8 mouse cellular contexts compared by ENCODE assay signal in the genomic region with DNA sequence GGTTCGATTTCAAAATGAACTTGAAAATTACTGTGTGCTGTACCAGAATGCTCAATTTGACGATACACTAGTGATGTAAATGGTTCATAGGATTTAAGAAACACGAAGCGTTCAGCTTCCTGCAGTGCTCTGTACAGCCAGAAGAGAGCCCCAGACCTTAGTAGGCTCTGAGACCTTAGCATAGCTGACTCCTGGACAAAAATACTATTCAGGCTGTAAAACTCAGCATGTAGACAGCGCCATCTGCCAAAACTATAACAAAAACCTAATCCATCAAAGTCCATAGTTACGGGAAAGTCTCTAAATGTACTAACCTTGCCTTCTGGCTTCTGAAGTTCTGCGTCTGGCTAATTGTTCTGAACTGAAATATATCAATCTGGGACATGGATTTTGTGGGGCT. TPM values are rescaled to one million over a fixed set of nuclear protein-coding genes. Genes with fewer than 3 reads are reported as not detected.
DNase-seq lines count a peak whose midpoint lies in the region; ATAC-seq lines count a peak whose summit lies in the region.

No protein-coding gene starts in this region.

- peak; percentile 30 for DNase-seq in adrenal gland, postnatal 10 days
- DNase-seq in adrenal gland, adult 8-10 months = no peak
- DNase-seq in ES-CJ7 (ENCODE audit: low read depth, low spot score) = peak; percentile 79
- DNase-seq in embryo, embryonic 11 days = peak; percentile 68
- DNase-seq in kidney, postnatal 10 days = peak; percentile 47
- peak; percentile 45 for DNase-seq in telencephalon, adult 2 months (ENCODE audit: low read depth, low spot score)

- WGBS in heart, embryonic 15.5 days = 25% methylated on average over 7 of the region's 7 CpGs

- peak overlapping the region; percentile 79; the same call in 1 of the 2 replicates for H3K9ac ChIP-seq in heart, embryonic 15.5 days

- no peaks in the 10 kb centered on the region for H3K27me3 ChIP-seq in heart, embryonic 15.5 days
- no peaks in the 10 kb centered on the region for H3K27me3 ChIP-seq in megakaryocyte, embryonic 14.5 days (replicated peaks)

- H3K4me3 ChIP-seq in heart, embryonic 15.5 days = peak overlapping the region; percentile 98
- H3K4me3 ChIP-seq in megakaryocyte, embryonic 14.5 days (replicated peaks) = peak overlapping the region; percentile 95

- H3K36me3 ChIP-seq in heart, embryonic 15.5 days = 0 out of 2 replicates have a peak, but pooled peaks cover 3% of the 10 kb centered on the region
- peaks cover 15% of the 10 kb centered on the region for H3K36me3 ChIP-seq in megakaryocyte, embryonic 14.5 days (replicated peaks; ENCODE audit: low read length)

- H3K9me3 ChIP-seq in heart, embryonic 15.5 days (replicated peaks) = no peaks in the 10 kb centered on the region
- no peaks in the 10 kb centered on the region for H3K9me3 ChIP-seq in megakaryocyte, embryonic 14.5 days

- ATAC-seq in heart, embryonic 15.5 days (replicated peaks; ENCODE audit: insufficient number of reproducible peaks, insufficient read depth, low FRiP score, low read depth) = peak; percentile 64

- peaks cover 19% of the 10 kb centered on the region for H3K4me1 ChIP-seq in heart, embryonic 15.5 days (replicated peaks)
- peaks cover 32% of the 10 kb centered on the region for H3K4me1 ChIP-seq in megakaryocyte, embryonic 14.5 days

- peak overlapping the region; percentile 89 for H3K4me2 ChIP-seq in heart, embryonic 15.5 days

- H3K27ac ChIP-seq in heart, embryonic 15.5 days = peak overlapping the region; percentile 11; the same call in 1 of the 2 replicates

RNA-seq across cellular contexts. Expression of gene Zfp949, which starts 0.6 kb away (rescaled TPM):
- 10 to 100 TPM in 1 of 2 experiments, 1 to 10 TPM in 1; 8.8 to 10.1 TPM for total RNA-seq in adrenal gland, postnatal 10 days (2021)
- 10 to 100 TPM in 2 of 4 experiments, 1 to 10 TPM in 2; 7.3 to 17.2 (median 12.2) TPM for total RNA-seq in adrenal gland, adult 8-10 months (2022)
- polyA plus RNA-seq in heart, embryonic 15.5 days (2015; fragmentation: Nextera tagmentation; extraction: Ambion mirVana) = 7.6 and 9.0 TPM in 2 replicates
- polyA plus RNA-seq in megakaryocyte, embryonic 14.5 days (2012; ENCODE audit: insufficient read depth, low replicate concordance) = 0.78 TPM in 1 of 2 replicates, not detected in the other

RNA-seq across cellular contexts. Expression of gene Trim43a, which starts 33.4 kb away (rescaled TPM):
- under 1 TPM; 0.21 to 0.75 TPM for total RNA-seq in adrenal gland, postnatal 10 days (2021)
- total RNA-seq in adrenal gland, adult 8-10 months (2022) = 1 to 10 TPM in 1 of 4 experiments, under 1 TPM in 3; 0.15 to 1.2 (median 0.42) TPM
- 0.08 and 0.16 TPM in 2 replicates for polyA plus RNA-seq in heart, embryonic 15.5 days (2015; fragmentation: Nextera tagmentation; extraction: Ambion mirVana)
- not detected in 2 replicates for polyA plus RNA-seq in megakaryocyte, embryonic 14.5 days (2012; ENCODE audit: insufficient read depth, low replicate concordance)
